Mouse (Mus musculus): ENCODE data around the gene Haghl.

- no peak for TF ChIP-seq CTCF (IDR thresholded peaks at IDR 0.05; ENCODE audit: low read depth)
- TF ChIP-seq EP300 (optimal IDR thresholded peaks at IDR 0.05) = no peak
Measured at GRCm38 (mm10) chr17:25777948-25778347, 7.5 kb downstream of the Haghl start.
